Mouse (Mus musculus) frontal cortex, postnatal 10 days (tissue): ENCODE results near the gene Pigh.

Source experiments
- DNase-seq, 2 experiments: peaks; one replicate each; pipeline ENCODE4 v3.0.0; 2022; ENCODE audit warnings: low spot score in 2 of 2, mixed read lengths in 1 of 2

The Pigh gene

GRCm38 (mm10) chr12:79089182-79089812, at the start of gene Pigh:
Pigh (minus strand) TSS chr12:79089651.
- DNase-seq = peak; percentile 64 to 81

- no peak for DNase-seq
These were observed 49.5 kb upstream of the Pigh start for GRCm38 (mm10) chr12:79138999-79139398.

- DNase-seq = no peak
These were observed 47.5 kb upstream of the Pigh start for GRCm38 (mm10) chr12:79136949-79137348.

GRCm38 (mm10) chr12:79135105-79135504, 45.7 kb upstream of the Pigh start:
- peak in 1 of 2 experiments; percentile 17 for DNase-seq

GRCm38 (mm10) chr12:79134676-79135075, 45.2 kb upstream of the Pigh start:
- no peak for DNase-seq

- DNase-seq = no peak
These were observed 42.4 kb upstream of the Pigh start for GRCm38 (mm10) chr12:79131706-79132460.

- DNase-seq = no peak
These were observed 41.8 kb upstream of the Pigh start for GRCm38 (mm10) chr12:79131178-79131675.

- DNase-seq = peak; percentile 43 to 69
These were observed 41.1 kb upstream of the Pigh start, which contains the start of gene Arg2 for GRCm38 (mm10) chr12:79130299-79131177. Arg2 (plus strand) TSS chr12:79130777.

- no peak for DNase-seq
These were observed 33.4 kb upstream of the Pigh start for GRCm38 (mm10) chr12:79122820-79123219.

- no peak for DNase-seq
These were observed 29.5 kb upstream of the Pigh start for GRCm38 (mm10) chr12:79118991-79119390.

- DNase-seq = no peak
These were observed 15.9 kb upstream of the Pigh start for GRCm38 (mm10) chr12:79105312-79105711.

- no peak for DNase-seq
These were observed 15.1 kb upstream of the Pigh start for GRCm38 (mm10) chr12:79104544-79104943.

- no peak for DNase-seq
These were observed 14.3 kb upstream of the Pigh start for GRCm38 (mm10) chr12:79103773-79104172.

- DNase-seq = no peak
These were observed 7.8 kb upstream of the Pigh start for GRCm38 (mm10) chr12:79097106-79097752.

- peak in 1 of 2 experiments; percentile 21 for DNase-seq
These were observed 3.1 kb upstream of the Pigh start for GRCm38 (mm10) chr12:79092569-79092968.

- no peak for DNase-seq
These were observed 16.1 kb downstream of the Pigh start for GRCm38 (mm10) chr12:79073362-79073761.

- no peak for DNase-seq
These were observed 16.9 kb downstream of the Pigh start for GRCm38 (mm10) chr12:79072576-79072975.

- DNase-seq = no peak
These were observed 18.6 kb downstream of the Pigh start for GRCm38 (mm10) chr12:79070736-79071333.

GRCm38 (mm10) chr12:79069916-79070315, 19.5 kb downstream of the Pigh start:
- no peak for DNase-seq

- no peak for DNase-seq
These were observed 20.3 kb downstream of the Pigh start for GRCm38 (mm10) chr12:79069187-79069608.

- DNase-seq = no peak
These were observed 21.1 kb downstream of the Pigh start for GRCm38 (mm10) chr12:79068306-79068705.
